Mouse (Mus musculus) megakaryocyte progenitor cell, adult 5-6 weeks (primary cell): Measurements from ENCODE around the gene Slc34a1. TPM values are rescaled to one million over a fixed set of nuclear protein-coding genes. Genes with fewer than 3 reads are reported as not detected.
A peak's percentile ranks its signal among the peaks of the same experiment; 100 is the strongest.

Experiments used
- ATAC-seq: replicated peaks from 2 replicates; pipeline ENCODE4 v1.8.0; 2016; ENCODE audit warnings: mild to moderate bottlenecking, moderate TSS enrichment, inconsistent platforms; ENCODE audit not compliant: poor library complexity
- total RNA-seq, 2 experiments: library from RNA; stranded (forward) in 1 of 2; stranded (reverse) in 1 of 2; fragments of 157-497, 149-512 nt in 1 of 2; fragments of 200-1000 nt in 1 of 2; gene quantifications; 2 replicates each; pipeline versions ENCODE4 v1.2.3 to v1.2.4; 2015 to 2017

Slc34a1 gene
- total RNA-seq (2015) (0.12 and 0.95 TPM in 2 replicates), total RNA-seq (2017) (0.08 and 1.1 TPM in 2 replicates)

DNA sequence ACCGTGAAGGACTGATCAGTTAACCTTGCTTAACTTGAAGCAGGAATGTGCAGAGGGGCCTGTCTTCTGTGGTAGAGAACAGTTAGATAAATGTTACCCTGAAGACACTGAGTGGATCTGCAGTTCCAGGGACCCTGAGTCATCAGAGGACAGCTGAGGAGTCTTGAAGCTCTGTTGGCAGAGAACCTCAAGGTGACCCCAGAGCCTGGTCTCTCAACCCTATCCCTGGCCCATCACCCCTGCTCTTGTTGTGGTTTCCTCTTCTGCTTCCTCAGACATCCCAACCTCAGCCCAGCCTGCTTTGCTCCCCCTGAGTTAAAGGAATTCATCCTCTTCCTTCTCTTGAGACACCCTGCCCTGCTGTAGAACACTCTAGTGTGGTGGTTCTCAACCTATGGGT, at the start of gene Slc34a1:
Gene Slc34a1 (plus strand): TSS at position 100 of the 400 bp plus-strand sequence.
- peak; percentile 54 for ATAC-seq

DNA sequence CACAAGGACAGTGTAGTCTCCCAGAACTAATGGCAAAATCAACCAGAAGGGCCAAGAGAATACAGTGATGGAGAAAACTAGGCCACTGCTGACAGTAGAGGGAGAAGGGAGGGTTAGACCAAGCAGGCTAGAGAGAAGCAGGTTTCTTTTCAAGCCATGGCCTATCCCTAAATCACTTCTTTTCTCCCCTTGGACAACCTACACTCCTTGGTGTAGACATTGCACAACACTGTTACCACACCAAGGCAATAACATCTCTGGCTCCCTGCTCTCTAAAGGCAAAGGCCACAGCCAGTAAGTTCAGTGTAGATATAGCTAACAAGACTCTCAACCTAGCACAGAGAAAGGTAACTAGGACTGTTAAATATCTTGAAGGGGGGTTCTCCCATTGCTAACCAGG, 36.8 kb upstream of the Slc34a1 start:
- no peak for ATAC-seq

GRCm38 (mm10) chr13:55361974-55362452, 36.0 kb upstream of the Slc34a1 start:
- ATAC-seq: peak; percentile 14

DNA sequence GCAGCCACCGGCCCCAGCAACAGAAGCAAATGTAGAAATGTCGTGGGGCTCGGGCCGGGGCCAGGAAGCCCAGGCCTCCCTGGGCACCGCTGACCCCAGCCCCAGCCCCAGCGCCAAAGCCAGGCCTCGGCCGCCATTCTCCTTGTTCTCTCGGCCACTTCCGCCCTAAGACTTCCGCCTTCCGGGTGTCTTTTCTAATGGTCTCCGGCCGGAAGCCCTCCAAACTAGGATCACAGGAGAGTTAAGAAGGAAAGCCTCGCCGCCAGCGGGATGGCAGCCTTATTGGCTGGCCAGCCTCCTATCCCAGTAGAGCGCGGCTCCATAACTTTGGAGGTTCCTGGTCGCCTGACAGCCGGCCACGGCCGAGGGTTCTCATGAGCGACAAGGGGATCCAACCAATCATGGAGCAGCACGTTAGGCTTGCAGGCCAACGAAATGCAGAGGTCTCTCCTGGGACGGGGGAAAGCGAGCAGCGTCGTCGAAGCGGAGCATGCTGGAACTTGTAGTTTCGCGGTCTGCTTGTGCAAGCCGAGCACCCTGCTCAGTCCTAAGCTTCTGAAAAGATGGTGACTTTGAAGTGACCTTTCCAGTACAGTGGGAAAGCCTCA, 35.4 kb upstream of the Slc34a1 start, which contains the start of gene Lman2:
Gene Lman2 (minus strand): TSS at position 331 of the 608 bp plus-strand sequence.
- ATAC-seq: peak; percentile 97

- no peak for ATAC-seq
Observed at GRCm38 (mm10) chr13:55368401-55368800, 29.6 kb upstream of the Slc34a1 start.

DNA sequence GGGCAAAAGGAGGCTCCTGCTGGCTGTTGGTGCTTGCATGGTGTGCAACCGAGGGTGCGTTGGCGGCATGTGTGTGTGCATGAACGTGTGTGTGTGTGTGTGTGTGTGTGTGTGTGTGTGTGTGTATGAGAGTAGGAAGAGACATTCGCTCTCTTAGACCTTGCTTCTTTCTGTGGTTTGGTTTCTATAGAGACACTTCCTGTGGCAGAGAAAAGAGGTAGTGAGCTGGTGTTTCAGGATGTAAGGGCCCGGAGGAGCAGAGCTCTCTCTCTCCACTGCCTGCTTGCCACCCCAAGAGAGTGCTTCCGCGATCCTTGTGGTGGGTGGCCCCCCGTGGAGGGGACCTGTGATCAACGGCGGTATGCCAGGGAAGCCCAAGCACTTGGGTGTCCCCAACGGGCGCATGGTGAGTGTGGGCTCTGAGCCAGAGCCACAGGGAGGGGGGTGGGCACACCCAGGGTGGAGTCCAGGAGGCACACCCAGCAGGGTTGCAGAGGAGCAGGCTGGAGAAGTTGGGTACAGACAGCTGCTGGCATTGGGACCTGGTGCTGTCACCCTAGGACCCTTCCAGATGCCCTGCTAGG, 28.4 kb upstream of the Slc34a1 start, which contains the start of gene Rgs14:
Gene Rgs14 (plus strand): TSS at position 202 of the 584 bp plus-strand sequence.
- ATAC-seq: peak; percentile 89

GRCm38 (mm10) chr13:55370234-55370633, 27.8 kb upstream of the Slc34a1 start:
- no peak for ATAC-seq

DNA sequence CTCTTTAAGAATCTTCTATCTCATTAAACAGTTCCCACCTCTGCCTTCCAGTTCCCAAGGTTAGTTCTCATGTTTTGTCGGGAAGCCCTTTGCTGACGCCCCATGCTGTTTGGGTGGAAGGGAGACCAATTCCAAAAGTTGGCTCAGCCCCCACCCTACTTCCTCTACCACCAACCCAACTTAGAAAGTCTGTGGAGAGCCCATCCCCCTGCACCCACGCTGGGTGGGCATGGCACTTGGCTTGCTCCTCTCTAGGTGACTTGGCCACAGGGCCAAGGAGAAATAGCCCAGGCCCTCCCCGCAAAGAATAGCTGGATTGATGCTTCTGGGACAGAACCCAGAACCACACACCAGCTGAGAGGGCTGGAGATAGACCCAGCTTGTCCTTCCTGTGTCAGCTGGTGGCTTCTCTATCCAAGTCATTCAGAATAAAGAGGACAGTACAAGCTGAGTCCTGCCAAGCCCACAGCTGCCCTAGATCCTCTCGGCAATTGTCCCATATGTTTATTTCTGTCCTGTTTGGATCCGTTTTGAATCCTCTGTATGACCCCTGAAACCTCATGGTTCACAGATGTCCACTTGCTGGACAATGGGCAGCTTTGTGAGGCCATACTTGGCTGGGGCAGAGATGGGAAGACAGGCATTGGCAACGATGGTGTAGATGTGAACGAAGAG, 26.8 kb upstream of the Slc34a1 start:
- no peak for ATAC-seq

- ATAC-seq: no peak
Observed at GRCm38 (mm10) chr13:55371740-55372139, 26.2 kb upstream of the Slc34a1 start.

- ATAC-seq: no peak
Observed at GRCm38 (mm10) chr13:55374206-55374924, 23.6 kb upstream of the Slc34a1 start.

- no peak for ATAC-seq
Observed at GRCm38 (mm10) chr13:55375877-55376276, 22.1 kb upstream of the Slc34a1 start.

DNA sequence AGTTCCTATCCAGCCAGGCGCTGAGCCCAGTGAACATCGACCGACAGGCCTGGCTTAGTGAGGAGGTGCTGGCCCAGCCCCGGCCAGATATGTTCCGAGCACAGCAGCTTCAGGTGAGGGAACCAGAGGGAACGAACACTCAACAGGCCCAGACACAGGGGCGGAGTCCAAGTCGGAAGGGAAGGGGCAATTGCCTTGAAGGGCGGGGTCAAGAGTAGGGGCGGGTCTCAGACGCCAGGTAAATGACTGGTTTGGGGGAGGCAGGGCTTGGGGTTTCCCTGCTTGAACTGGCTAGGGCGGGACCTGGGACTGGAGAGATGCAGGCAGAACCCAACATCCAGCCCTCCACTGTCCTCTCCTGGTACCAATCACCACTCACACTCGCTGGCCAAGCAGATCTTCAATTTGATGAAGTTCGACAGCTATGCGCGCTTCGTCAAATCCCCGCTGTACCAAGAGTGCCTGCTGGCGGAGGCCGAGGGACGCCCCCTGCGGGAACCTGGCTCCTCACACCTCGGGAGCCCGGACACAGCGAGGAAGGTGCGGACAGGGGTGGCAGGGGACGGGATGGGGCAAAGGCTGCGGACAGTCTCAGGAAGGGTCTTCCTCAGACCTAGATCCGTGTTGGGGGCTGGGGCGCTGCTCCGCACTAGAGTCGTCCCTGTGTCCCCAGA, 18.9 kb upstream of the Slc34a1 start:
- ATAC-seq: no peak

DNA sequence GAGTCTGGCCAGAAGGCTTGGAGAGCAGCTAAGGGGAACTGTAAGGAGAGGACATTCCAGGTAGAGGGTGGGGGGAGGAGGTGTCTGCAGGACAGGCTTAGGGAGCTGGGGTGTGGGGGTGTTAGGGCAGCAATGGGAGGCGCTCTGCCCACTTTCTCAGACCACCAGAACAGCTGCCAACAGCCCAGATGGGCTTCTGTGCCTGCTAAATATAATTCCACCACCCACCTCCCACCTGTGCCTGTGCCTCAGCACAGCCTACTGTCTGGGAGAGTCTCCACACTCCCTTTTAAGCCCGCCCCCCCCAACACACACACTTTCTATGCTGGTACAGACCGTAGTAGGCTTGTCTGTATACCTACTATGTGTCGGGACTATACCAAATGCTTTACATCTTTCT, 16.2 kb upstream of the Slc34a1 start:
- ATAC-seq: no peak

DNA sequence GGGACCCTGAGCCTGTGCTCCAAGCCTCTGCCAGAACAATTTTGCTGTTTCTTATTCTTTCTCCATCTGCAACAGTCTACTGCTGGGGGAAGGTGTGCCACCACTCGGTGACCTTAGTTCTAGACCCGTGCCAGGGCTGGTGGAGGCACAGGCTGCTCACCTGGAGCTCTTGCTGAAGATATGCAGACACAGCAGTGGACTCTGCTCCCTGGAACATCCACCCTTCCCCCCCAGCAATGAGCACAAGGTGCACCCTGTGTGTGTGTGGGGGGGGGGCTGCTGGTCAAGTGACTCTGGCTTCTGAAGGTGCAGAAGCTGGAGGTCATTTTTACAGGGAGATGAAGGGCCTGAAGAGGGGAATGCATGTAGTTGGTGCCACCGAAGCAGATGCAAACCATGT, 7.3 kb upstream of the Slc34a1 start:
- ATAC-seq: no peak

DNA sequence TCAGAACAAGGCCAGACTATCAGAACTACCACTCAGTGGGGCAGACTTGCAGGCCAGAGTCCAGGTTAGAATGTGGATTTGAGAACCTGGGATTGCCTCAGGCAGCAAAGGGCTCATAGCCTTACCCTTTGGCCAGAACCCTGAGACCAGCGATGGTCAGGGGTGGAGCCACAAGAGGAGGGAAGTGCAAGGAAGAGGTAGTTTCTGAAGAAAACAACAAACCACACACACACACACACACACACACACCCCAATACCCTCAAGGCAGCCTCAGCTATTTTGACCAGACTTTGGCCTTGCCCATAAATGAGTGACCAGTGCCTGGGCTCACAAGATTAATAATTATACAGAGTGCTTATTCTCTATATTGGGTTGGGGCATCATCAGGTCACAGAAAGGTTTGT, 6.4 kb upstream of the Slc34a1 start:
- no peak for ATAC-seq

DNA sequence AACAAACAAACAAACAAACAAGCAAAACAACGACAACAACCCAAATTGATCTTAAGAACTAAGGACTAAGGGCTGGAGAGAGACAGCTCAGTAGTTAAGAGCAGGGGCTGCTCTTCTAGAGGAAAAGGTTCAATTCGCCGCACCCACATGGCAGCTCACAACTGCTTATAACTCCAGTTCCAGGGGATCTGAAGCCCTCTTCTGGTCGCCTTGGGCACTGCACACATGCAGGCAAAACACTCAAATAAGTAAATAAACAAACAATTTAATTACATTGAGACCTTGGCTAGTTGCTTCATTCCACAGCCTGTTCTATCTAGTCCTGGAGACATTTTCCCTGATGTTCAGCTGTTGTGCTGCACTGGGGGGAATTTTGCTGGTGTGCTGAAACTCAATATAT, 5.1 kb upstream of the Slc34a1 start:
- ATAC-seq: peak; percentile 68

GRCm38 (mm10) chr13:55399300-55400038, 1.5 kb downstream of the Slc34a1 start:
- ATAC-seq: peak; percentile 38; the same call in 1 of the 2 replicates

DNA sequence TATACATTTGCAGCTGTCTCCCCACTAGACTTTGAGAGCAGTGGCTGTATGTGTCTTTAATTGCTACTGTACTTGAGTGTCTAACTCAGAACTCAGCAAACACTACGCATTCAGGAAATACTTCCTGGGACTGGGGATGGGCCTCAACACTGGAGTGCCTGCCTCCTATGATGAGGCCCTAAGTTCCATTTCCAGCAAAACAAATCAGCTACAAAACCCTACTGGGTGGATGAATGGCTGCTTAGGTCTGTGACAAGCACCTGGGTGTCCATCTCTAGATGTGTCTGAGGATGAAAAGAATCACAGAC, 2.0 kb downstream of the Slc34a1 start:
- ATAC-seq: no peak

GRCm38 (mm10) chr13:55403266-55403665, 5.3 kb downstream of the Slc34a1 start:
- ATAC-seq: no peak
